Mouse (Mus musculus) kidney, embryonic 16.5 days (tissue): ENCODE measurements at regions not wholly inside any gene's neighbourhood (a gene's known extent, or its start where the extent isn't known, plus 50 kb on each side); places are given as distances from the start of the nearest gene placed in this dataset.
A peak's percentile ranks its signal among the peaks of the same experiment; 100 is the strongest.

Experiments
- ATAC-seq: fragments of 200-750 bp; cut with Nextera tagmentation; 2 replicates; pipeline ENCODE4 v1.8.0; 2017; ENCODE audit warnings: moderate TSS enrichment; ENCODE audit not compliant: low FRiP score, low TSS enrichment
- H3K27ac ChIP-seq: fragments of 300-500 bp; sonication (generic); 2 replicates; pipeline ENCODE4 v1.5.1; 2014; ENCODE audit warnings: low read length
- H3K27me3 ChIP-seq: fragments of 300-500 bp; sonication (generic); 2 replicates; pipeline ENCODE4 v1.6.1; 2014; ENCODE audit warnings: low read length, control low read depth, mixed read lengths; ENCODE audit not compliant: insufficient read depth
- H3K36me3 ChIP-seq: fragments of 300-500 bp; sonication (generic); 2 replicates; pipeline ENCODE4 v1.6.1; 2014; ENCODE audit warnings: low read length, control low read depth, mixed read lengths; ENCODE audit not compliant: insufficient read depth
- H3K4me1 ChIP-seq: fragments of 300-500 bp; sonication (generic); 2 replicates; pipeline ENCODE4 v1.6.1; 2014; ENCODE audit warnings: low read length, control low read depth, mixed read lengths; ENCODE audit not compliant: insufficient read depth
- H3K4me2 ChIP-seq: fragments of 300-500 bp; sonication (generic); replicated peaks from 2 replicates; pipeline ENCODE4 v1.6.1; 2014; ENCODE audit warnings: low read depth, low read length
- H3K4me3 ChIP-seq: fragments of 300-500 bp; sonication (generic); 2 replicates; pipeline ENCODE4 v1.5.1; 2014; ENCODE audit warnings: mild to moderate bottlenecking, low read length
- H3K9ac ChIP-seq: fragments of 300-500 bp; sonication (generic); replicated peaks from 2 replicates; pipeline ENCODE4 v1.6.1; 2014; ENCODE audit warnings: low read length
- H3K9me3 ChIP-seq: fragments of 300-500 bp; sonication (generic); 2 replicates; pipeline ENCODE4 v1.6.1; 2016; ENCODE audit warnings: low read length, control low read depth
- WGBS: fragments of 180-500 bp; shearing (Covaris S2); extraction: QIAGEN DNeasy Blood & Tissue Kit; methylation state at CpG from one replicate; pipeline ENCODE4 v1.1.7; 2014; 5-methylcytosine and 5-hydroxymethylcytosine counted together

DNA sequence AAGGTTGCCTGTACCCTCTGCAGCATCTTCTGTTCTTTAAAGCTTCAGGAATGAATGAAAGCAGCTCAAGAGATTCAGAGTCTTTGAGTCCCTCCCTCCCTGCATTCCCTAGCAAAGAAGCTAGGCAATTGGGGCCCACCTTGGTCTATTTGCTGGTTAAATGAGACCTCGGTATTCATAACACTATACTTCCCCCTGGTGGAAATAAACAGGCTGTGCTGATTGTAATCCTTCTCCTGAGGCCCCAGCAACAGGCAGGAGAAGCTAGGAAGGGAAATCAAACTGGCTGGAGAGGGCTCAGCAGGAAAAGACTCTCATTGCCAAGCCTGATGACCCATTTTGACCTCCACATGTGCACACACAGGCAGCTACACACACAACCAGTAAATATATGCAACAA, 137.1 kb downstream of the Sh3bp4 start:
- H3K27ac ChIP-seq: no peak overlapping the region
- no peaks in the 10 kb centered on the region for H3K4me1 ChIP-seq
- 7% methylated on average over 1 of the region's 1 CpGs for WGBS
- ATAC-seq: no peak
- no peaks in the 10 kb centered on the region for H3K9me3 ChIP-seq
- H3K9ac ChIP-seq: no peak overlapping the region
- no peak overlapping the region for H3K4me2 ChIP-seq
- H3K4me3 ChIP-seq: no peak overlapping the region
- H3K27me3 ChIP-seq: no peaks in the 10 kb centered on the region
- H3K36me3 ChIP-seq: no peaks in the 10 kb centered on the region

DNA sequence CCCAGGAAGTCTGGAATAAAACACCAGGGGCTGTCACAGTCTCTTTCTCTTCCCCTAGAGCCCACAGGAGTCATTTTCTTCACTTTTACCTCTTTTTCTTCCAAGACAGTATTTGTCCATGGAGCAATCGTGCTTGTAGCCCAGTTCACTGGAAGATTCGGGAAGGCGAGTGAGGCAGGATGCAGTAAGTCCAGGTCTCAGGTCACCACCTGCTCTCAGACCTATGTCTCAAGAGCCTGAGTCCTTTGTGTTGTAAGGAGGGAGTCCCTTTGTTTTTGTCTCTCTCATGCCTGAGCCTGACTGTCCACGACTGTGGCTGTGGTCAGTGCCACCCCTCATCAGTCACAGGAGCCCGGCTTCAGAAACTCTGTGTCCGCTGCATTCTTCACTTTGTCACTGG, 140.9 kb downstream of the Sh3bp4 start:
- Histone ChIP-seq H3K9me3 (no peaks in the 10 kb centered on the region), H3K9ac (no peak overlapping the region), H3K4me3 (no peak overlapping the region), H3K27ac (no peak overlapping the region), H3K36me3 (no peaks in the 10 kb centered on the region), H3K4me2 (no peak overlapping the region), H3K27me3 (no peaks in the 10 kb centered on the region), H3K4me1 (no peaks in the 10 kb centered on the region)
- ATAC-seq: no peak
- 87% methylated on average over 6 of the region's 6 CpGs for WGBS

DNA sequence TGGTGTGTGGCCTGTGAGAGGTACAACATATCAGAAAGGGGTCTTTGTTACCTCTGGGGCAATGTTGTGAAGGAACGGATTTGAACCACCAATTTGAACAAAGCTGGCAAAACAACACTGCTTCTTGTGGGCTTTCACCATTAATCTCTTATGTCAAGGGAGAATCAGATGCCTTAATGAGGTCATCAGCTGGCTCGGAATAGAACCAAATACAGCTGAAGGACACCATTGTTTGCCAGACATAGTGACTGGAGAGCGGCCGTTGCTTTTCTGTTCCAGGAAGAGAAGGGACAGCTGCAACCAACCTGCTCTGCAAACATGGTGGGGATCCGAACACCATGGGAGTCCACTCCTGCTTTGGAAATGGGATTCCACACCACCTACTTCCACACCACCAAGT, 158.2 kb downstream of the Sh3bp4 start:
- no peak overlapping the region for H3K4me2 ChIP-seq
- no peak overlapping the region for H3K4me3 ChIP-seq
- no peaks in the 10 kb centered on the region for H3K27me3 ChIP-seq
- H3K27ac ChIP-seq: no peak overlapping the region
- no peak for ATAC-seq
- H3K36me3 ChIP-seq: no peaks in the 10 kb centered on the region
- no peaks in the 10 kb centered on the region for H3K4me1 ChIP-seq
- 82% methylated on average over 5 of the region's 5 CpGs for WGBS
- peaks cover 6% of the 10 kb centered on the region; the same call in 1 of the 2 replicates for H3K9me3 ChIP-seq
- no peak overlapping the region for H3K9ac ChIP-seq

DNA sequence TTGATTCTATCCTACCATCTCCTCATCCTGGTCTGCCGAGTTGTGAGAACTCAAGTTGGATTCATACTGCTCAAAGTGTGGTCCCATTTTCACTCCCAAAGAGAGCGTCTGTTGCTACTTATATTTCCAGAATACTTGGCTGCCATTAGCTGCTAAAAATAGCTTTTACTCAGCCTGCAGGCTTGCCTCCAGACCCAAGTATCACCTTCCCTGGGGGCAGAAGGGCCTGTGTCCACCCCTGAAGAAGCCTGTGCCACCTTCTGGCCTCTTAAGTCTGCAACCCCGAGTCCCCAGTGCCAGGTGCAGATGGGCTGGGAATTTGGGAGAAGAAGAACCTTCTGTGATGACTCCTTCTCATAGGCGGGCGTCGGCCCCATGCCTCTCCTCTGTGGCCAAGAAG, 161.5 kb downstream of the Sh3bp4 start:
- no peak for ATAC-seq
- WGBS: 85% methylated on average over 6 of the region's 6 CpGs

DNA sequence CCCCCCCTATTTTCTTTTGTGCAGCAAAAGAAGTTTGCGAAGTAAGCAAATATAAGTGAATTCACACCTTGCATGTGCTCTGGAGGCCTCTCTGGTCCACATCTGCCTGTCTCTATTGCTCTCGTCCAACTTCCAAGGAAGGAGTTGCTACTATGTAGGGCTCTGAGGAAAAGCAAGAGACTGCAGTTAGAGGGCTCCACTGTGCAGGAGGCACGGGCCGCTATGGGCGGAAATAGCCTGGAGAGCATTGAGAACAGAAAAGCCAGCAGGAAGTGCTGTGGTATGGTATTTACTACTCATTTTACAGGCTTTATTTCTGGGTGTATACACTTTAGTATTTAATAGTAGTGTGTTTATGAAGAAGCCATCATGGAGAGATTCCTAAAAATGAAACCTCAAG, 162.2 kb downstream of the Sh3bp4 start:
- 60% methylated on average over 5 of the region's 5 CpGs for WGBS

More for the DNA sequence above, 161.5 kb downstream of the Sh3bp4 start:
- H3K9me3 ChIP-seq: 0 out of 2 replicates have a peak, but pooled peaks cover 3% of the 10 kb centered on the region
- no peak overlapping the region for H3K9ac ChIP-seq
- no peak overlapping the region for H3K4me2 ChIP-seq
- H3K27ac ChIP-seq: no peak overlapping the region
- H3K4me1 ChIP-seq: peaks cover 3% of the 10 kb centered on the region; the same call in 1 of the 2 replicates
- H3K4me3 ChIP-seq: no peak overlapping the region
- no peaks in the 10 kb centered on the region for H3K36me3 ChIP-seq
- no peaks in the 10 kb centered on the region for H3K27me3 ChIP-seq

DNA sequence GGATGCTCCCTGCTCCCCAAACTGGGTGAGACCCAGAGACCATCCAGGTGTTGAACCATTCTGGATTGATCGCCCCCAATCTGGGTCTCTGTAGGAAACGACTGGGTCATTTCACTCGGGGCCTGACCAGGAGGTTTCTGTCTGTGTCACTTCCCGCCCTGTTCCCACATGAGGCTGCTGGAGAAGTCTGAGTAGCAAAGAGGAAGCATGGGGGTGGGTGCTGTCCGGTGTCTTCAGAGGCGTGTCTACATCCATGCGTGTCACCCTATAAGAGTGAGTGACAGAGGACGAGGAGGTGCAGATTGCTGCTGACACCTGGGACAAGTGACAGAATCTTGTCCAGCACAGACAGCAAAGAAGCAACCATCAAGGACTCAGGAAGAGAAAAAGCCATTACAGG, 164.7 kb downstream of the Sh3bp4 start:
- no peak overlapping the region for H3K27ac ChIP-seq
- peaks cover 3% of the 10 kb centered on the region; the same call in 1 of the 2 replicates for H3K4me1 ChIP-seq
- H3K27me3 ChIP-seq: no peaks in the 10 kb centered on the region
- WGBS: 38% methylated on average over 8 of the region's 8 CpGs
- no peaks in the 10 kb centered on the region for H3K36me3 ChIP-seq
- ATAC-seq: peak; percentile 49; the same call in 1 of the 2 replicates
- H3K4me3 ChIP-seq: no peak overlapping the region
- H3K4me2 ChIP-seq: no peak overlapping the region
- H3K9ac ChIP-seq: no peak overlapping the region
- no peaks in the 10 kb centered on the region for H3K9me3 ChIP-seq

More for the DNA sequence above, 162.2 kb downstream of the Sh3bp4 start:
- Histone ChIP-seq H3K4me3 (no peak overlapping the region), H3K9ac (no peak overlapping the region), H3K9me3 (no peaks in the 10 kb centered on the region), H3K4me2 (no peak overlapping the region), H3K27me3 (no peaks in the 10 kb centered on the region), H3K36me3 (no peaks in the 10 kb centered on the region), H3K27ac (no peak overlapping the region), H3K4me1 (peaks cover 3% of the 10 kb centered on the region; the same call in 1 of the 2 replicates)
- no peak for ATAC-seq

DNA sequence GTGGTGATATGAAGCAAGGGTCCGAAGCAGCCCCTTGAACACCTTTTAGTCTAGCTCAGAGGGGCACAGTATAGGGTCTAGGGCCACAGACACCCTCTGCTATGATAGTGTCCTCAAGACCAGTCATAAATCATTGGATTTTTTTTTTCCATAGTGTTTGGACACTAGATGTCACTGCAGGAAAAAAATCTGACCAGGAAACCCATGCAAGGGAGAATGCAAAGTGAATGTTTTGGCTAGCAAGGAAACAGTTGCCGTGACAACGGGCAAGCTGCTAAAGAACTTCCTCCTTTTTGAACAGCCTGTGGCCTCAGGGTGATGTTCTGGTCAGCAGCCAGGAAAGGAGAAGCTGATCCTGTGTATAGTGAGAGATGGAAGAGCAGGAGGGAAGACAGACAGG, 165.1 kb downstream of the Sh3bp4 start:
- no peak overlapping the region for H3K4me2 ChIP-seq
- peaks cover 3% of the 10 kb centered on the region; the same call in 1 of the 2 replicates for H3K4me1 ChIP-seq
- no peak overlapping the region for H3K27ac ChIP-seq
- no peak overlapping the region for H3K9ac ChIP-seq
- no peaks in the 10 kb centered on the region for H3K36me3 ChIP-seq
- no peaks in the 10 kb centered on the region for H3K9me3 ChIP-seq
- peak; percentile 67; the same call in 1 of the 2 replicates for ATAC-seq
- WGBS: 26% methylated on average over 3 of the region's 3 CpGs
- H3K4me3 ChIP-seq: no peak overlapping the region
- no peaks in the 10 kb centered on the region for H3K27me3 ChIP-seq

DNA sequence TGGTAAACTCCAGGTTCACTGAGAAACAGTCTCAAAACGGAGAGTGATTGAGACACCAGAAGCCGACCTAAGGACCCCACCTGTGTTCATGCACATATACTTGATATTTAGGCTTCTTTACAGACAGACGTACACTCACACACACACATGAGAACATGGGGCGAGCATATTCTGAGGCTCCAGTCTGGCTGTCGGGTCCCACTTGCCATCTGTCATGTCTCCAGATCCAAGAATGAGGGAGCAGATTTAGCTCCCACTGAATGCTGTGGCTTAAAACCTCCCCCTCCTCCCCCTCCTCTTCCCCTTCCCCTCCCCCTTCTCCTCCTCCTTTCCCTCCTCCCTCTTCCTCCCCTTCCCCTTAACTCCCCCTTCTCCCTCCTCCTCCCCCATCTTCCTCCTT, 167.5 kb downstream of the Sh3bp4 start:
- ATAC-seq: no peak
- H3K4me3 ChIP-seq: no peak overlapping the region
- no peaks in the 10 kb centered on the region for H3K9me3 ChIP-seq
- no peaks in the 10 kb centered on the region for H3K27me3 ChIP-seq
- H3K9ac ChIP-seq: no peak overlapping the region
- 68% methylated on average over 5 of the region's 5 CpGs for WGBS
- no peak overlapping the region for H3K4me2 ChIP-seq
- peaks cover 3% of the 10 kb centered on the region; the same call in 1 of the 2 replicates for H3K4me1 ChIP-seq
- H3K36me3 ChIP-seq: no peaks in the 10 kb centered on the region
- H3K27ac ChIP-seq: no peak overlapping the region

DNA sequence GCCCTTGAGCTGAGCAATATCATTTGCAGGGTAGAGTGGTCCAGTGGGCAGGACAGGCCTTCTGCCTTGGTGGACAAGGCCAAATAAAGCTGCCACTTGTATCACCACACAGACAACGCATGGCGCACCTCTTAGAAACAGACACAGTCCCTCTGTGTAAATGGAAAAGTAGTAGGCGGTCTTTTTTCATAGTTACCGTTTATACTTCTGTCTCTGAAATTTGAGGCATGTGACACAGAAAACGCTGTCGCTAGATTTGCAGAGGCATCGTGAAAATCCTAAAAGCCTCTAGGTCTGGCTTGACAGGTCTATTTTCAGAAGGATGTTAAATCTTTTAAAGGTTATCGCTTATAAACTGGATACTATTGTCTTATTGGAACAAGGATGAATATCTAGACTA, 174.4 kb downstream of the Sh3bp4 start:
- Histone ChIP-seq H3K36me3 (0 out of 2 replicates have a peak, but pooled peaks cover 3% of the 10 kb centered on the region), H3K4me1 (peaks cover 5% of the 10 kb centered on the region), H3K9ac (no peak overlapping the region), H3K27ac (no peak overlapping the region), H3K4me2 (no peak overlapping the region), H3K9me3 (peaks cover 8% of the 10 kb centered on the region), H3K27me3 (no peaks in the 10 kb centered on the region), H3K4me3 (no peak overlapping the region)
- WGBS: 79% methylated on average over 8 of the region's 8 CpGs
- ATAC-seq: no peak

DNA sequence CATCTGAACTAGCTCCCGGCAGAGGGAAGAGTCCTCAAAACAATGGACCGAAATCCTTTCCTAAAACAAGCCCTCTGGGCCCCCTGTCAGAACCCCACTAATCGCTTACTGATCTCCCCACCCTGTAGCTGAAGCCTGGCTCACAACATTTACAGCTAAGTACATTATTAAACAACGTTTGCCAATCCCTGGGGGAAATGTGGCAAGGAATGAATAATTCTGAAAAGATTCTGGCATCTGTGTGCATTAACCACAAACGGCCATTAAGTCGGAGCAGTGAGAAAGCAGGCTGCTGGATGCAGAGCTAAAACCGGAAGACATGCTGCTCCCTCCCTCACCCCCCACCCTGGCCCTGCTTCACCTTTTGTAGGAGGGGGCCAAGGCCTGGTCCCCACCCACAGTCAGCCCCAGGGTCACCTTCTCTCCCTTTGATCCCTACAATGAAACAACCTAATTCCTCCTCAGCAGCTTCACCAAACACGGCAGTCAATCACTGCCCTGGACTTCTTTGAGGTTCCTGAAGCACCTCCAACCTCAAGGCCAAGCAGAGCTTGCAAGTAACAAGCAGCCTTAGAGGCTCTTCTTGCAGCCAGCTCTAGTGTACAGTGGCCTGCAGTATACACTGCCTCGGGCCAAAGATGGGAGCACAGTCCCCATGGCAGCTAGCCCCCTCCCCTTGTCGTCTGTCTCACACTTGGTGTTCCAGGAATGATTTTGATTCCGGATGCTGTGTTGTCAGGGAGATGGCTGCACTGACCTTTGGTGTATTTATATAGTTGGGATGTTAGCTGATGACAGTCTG, 175.2 kb downstream of the Sh3bp4 start:
- Histone ChIP-seq H3K27ac (0 out of 2 replicates have a peak overlapping the region, but pooled peaks have one; percentile 4), H3K27me3 (no peaks in the 10 kb centered on the region), H3K4me3 (no peak overlapping the region), H3K4me1 (peaks cover 5% of the 10 kb centered on the region), H3K4me2 (no peak overlapping the region), H3K9me3 (peaks cover 8% of the 10 kb centered on the region), H3K36me3 (0 out of 2 replicates have a peak, but pooled peaks cover 3% of the 10 kb centered on the region), H3K9ac (no peak overlapping the region)
- no peak for ATAC-seq
- 30% methylated on average over 11 of the region's 11 CpGs for WGBS
